Mouse (Mus musculus) layer of hippocampus, adult 2 months (tissue): ENCODE data around the gene Ndufs3. TPM values are rescaled to one million over a fixed set of nuclear protein-coding genes. Genes with fewer than 3 reads are reported as not detected.

Experiments used
- DNase-seq, 2 experiments: peaks; one replicate each; pipeline ENCODE4 v3.0.0; 2022; ENCODE audit warnings: low spot score in 2 of 2
- H3K27ac ChIP-seq: fragments of 200-600 bp; 2 replicates; pipeline ENCODE4 v1.8.1; 2022
- H3K4me3 ChIP-seq: fragments of 200-600 bp; 2 replicates; pipeline ENCODE4 v1.8.1; 2022; ENCODE audit warnings: mild to moderate bottlenecking
- CTCF ChIP-seq: fragments of 200-600 bp; conservative IDR thresholded peaks from 2 replicates; pipeline ENCODE4 v1.8.1; 2022; ENCODE audit warnings: antibody characterized with exemption, mild to moderate bottlenecking, moderate library complexity
- total RNA-seq, 2 experiments: library from RNA; stranded (reverse); gene quantifications; 2 replicates each; pipeline ENCODE4 v1.2.3; 2021

Ndufs3 gene
- total RNA-seq, 2 experiments from 2014 or later: 224 to 255 TPM

DNA sequence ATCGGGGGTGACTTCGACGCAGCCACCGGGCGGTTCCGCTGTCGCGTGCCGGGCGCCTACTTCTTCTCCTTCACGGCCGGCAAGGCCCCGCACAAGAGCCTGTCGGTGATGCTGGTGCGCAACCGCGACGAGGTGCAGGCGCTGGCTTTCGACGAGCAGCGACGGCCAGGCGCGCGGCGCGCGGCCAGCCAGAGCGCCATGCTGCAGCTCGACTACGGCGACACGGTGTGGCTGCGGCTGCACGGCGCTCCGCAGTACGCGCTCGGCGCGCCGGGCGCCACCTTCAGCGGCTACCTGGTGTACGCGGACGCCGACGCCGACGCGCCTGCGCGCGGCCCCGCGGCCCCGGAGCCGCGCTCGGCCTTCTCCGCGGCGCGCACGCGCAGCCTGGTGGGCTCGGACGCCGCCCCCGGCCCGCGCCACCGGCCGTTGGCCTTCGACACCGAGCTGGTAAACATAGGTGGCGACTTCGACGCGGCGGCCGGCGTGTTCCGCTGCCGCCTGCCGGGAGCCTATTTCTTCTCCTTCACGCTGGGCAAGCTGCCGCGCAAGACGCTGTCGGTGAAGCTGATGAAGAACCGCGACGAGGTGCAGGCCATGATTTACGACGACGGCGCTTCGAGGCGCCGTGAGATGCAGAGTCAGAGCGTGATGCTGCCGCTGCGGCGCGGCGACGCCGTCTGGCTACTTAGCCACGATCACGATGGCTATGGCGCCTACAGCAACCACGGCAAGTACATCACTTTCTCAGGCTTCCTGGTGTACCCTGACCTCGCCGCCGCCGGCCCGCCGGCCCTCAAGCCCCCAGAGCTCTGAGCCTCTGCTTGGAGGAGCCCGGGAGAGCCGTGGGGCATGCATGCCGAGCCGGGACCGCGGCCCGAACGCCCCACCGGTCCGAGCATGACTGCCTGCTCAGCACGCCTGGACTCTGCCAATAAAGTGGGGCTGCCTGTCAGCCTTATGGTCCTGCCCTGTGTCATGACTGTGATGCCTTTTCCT, 14.8 kb downstream of the Ndufs3 start:
- Histone ChIP-seq H3K27ac (peak overlapping the region; percentile 80), H3K4me3 (peak overlapping the region; percentile 50)
- no peak for DNase-seq
- TF ChIP-seq CTCF: no peak

DNA sequence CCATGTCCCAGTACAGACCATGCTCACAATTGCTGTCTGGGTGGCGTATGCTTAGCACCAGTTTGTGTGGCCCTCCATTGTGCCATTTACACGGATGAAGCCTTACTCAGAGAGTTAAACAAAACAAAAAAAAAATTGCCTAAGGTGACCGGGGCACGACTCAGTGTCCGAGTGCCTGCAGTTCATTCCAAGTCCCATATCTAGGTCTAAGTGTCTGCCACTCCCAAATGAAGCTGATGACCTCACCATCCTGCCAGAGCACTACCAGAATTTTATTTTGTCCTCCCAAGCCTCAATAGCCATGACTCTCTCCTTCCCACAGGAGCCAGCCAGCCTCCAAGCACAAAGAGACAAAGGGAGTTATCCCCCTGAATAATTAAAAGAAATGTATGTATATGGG, 17.0 kb downstream of the Ndufs3 start:
- peak overlapping the region; percentile 72 for H3K4me3 ChIP-seq
- no peak for TF ChIP-seq CTCF
- DNase-seq: no peak
- peak overlapping the region; percentile 97 for H3K27ac ChIP-seq

DNA sequence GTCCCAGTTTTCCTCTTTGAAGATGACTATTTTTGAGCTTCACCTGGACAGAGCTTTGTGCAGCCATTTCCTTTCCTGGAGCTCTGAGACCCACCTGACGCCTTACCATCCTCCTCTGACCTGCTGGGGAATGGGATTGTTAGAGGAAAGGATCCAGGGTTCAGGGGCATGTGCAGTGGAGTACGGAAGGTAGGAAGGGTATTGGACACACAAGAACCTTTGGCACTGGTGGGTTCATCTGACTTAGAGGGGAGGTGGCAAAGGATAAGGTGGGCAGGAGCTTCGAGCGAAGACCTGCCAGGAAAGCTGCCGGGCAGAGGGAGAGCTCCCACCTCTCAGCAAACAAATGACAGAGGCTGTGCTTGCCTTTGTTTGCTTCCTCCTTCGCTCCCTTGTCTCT, 18.2 kb downstream of the Ndufs3 start:
- no peak for DNase-seq
- Histone ChIP-seq H3K27ac (peak overlapping the region; percentile 97), H3K4me3 (peak overlapping the region; percentile 72)
- TF ChIP-seq CTCF: no peak

DNA sequence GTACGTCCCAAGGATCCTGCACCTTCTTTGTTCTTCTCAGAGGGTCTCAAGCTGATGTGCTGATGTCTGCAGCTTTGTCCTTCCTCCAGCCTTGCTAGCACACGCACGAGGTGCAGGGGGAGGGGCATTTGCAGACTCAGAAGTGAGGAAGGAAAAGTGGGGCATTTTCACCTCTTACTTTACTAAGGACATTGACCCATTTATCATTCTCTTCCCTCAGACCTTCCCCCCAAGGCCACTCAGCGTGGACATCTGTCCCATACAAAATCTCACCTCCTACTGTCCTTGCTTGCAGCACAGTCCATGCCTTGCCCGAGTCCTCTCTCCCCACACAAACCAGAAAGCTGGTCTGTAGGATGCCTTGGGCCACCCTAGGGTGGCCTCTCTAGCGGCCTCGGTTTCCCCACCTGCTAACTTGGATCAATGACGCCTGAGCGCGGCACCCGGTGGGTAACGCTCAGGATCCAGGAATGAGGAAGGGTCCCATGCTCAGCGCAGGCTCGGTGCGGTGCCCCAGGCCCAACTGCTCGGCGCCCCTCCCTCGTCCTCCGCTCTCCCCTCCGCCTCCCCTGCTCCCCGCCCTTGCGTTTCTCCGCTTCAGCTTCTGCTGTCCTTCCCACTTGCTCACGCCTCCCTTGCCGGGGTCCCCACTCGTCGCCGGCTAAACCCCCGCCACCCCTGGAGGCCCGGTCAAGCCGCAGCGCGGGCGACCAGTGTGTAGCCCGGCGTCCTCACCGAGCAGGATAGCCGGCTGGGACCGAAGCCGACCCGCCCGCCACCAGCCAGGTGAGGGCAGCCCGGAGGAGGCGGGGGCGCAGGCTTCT, 19.2 kb downstream of the Ndufs3 start, which contains the start of gene C1qtnf4:
Gene C1qtnf4 (plus strand): TSS at position 643 of the 824 bp plus-strand sequence.
- DNase-seq: peak in 1 of 2 experiments; percentile 58
- Histone ChIP-seq H3K4me3 (peak within 1 kb of the TSS; percentile 72), H3K27ac (peak within 1 kb of the TSS; percentile 97)
- TF ChIP-seq CTCF: no peak

DNA sequence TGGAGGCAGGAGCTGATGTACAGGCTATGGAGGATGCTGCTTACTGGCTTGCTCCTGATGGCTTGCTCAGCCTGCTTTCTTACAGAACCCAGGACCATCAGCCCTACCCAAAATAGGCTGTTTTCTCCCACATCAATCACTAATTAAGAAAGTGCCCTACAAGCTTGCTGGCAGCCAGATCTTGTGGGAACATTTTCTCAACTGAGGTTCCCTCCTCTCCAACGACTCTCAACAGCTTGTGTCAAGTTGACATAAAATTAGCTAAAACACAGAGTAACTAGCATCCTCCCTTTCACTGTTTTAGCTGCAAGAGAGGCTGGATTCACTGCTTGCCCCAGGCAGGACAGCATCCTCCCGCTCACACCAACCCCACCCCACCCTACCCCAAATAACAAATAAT, 22.8 kb downstream of the Ndufs3 start:
- no peak for TF ChIP-seq CTCF
- H3K27ac ChIP-seq: no peak overlapping the region
- no peak overlapping the region for H3K4me3 ChIP-seq
- no peak for DNase-seq

DNA sequence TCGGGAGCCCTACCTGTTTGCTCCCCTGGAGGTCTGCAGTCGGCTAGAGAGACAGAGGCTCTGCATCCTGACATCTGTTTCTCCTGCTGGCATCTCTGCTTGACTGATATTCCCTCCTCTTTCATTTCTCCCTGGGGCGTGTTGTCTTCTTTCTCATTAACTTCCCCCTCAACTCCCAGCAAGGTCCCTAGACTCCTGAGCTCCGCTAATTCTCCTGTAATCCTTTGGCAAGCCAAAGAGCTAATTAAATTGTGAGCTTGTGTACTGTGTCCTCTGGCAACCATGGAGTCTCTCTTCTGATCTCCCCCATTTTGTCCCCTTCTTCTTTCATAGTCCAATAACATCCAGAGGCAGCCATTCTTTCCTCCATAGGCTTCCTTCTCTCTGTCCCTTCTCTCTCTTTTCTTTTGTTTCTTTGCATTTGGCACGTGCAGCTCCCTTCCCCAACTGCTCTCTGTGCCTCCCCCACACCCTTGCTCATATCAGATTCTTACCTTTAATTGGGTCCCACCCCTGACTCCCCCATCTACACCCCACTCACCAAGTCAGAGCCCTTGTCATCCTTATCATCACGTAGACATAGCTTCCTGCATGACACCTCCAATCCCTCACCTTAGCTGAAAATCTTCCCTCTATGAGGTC, 24.4 kb downstream of the Ndufs3 start:
- no peak for DNase-seq
- no peak overlapping the region for H3K4me3 ChIP-seq
- TF ChIP-seq CTCF: no peak
- H3K27ac ChIP-seq: peak overlapping the region; percentile 61; the same call in 1 of the 2 replicates

DNA sequence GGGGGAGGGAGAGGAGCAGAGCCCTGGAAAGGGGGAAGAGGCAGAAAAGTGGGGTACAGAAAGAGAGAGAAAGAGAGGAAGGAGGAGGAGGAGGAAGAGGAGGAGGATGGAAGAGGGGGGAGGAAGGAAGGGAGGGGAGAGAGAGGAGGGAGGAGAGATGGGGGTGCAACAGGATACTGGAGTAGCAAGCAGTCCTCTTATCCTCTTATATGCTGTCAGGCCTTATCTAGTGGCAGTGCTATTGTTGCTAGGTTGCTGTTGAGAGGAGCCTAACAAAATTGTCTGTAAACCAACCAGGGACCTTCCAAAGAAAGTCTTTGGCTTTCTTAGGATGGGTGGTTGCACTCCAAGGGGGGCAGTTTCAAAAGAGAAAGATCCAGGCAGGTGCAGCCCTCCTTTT, 25.2 kb downstream of the Ndufs3 start:
- Histone ChIP-seq H3K4me3 (no peak overlapping the region), H3K27ac (peak overlapping the region; percentile 61; the same call in 1 of the 2 replicates)

DNA sequence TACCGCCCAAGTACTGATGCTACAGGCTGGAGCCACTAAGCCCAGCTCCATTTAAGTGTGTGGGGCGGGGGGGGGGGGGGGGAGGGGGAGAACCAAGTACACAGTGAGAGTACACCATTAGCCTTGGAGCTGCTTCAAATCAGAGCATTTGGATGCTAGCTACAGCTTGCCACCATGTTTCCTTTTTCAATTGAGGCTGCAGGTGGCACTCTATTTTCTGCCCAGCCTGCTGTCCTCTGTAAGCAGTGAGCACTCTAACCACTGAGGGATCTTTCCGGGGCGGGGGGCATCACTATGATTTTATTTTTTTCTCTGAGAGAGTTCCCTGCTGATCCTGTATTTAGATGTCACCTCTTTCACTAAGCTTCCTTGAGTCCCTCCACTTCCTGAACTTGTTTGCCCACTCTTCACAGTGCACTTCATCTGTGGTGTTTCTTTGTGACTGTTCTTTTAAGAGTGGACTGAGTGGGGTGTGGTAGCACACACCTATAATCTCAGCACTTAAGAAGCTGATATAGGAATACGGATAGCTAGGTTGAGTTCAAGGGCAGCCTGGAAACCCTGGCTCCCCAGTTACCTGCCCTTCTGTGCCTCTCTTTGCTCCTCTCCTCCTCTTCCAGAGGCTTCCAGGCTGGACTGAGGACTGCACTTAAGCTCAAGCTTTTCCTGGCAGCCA, 26.9 kb downstream of the Ndufs3 start:
- no peak overlapping the region for H3K4me3 ChIP-seq
- 0 out of 2 replicates have a peak, but pooled peaks have one; percentile 6 for TF ChIP-seq CTCF
- peak overlapping the region; percentile 84 for H3K27ac ChIP-seq
- no peak for DNase-seq

More for the DNA sequence above, 25.2 kb downstream of the Ndufs3 start:
- no peak for TF ChIP-seq CTCF
- no peak for DNase-seq

DNA sequence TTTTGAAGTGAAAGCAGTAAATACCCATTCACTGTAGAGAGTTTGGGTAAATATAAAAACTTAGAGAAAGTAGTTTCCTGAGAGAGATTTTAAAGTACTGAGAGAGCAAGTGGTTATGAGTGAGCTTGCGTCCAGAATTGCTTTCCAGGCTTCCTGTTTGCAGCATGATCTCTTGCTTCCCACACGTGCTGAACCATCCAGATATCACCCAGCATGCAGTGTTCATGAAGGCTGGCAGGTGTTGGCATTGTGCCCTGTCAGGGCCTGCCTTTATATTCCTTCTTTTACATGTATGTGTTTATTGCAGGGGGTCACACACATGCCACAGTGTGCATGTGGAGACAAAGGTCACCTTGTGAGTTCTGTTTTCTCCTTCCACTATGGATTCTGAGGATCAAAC, 29.4 kb downstream of the Ndufs3 start:
- no peak for DNase-seq
- H3K27ac ChIP-seq: peak overlapping the region; percentile 84
- no peak overlapping the region for H3K4me3 ChIP-seq
- TF ChIP-seq CTCF: no peak

DNA sequence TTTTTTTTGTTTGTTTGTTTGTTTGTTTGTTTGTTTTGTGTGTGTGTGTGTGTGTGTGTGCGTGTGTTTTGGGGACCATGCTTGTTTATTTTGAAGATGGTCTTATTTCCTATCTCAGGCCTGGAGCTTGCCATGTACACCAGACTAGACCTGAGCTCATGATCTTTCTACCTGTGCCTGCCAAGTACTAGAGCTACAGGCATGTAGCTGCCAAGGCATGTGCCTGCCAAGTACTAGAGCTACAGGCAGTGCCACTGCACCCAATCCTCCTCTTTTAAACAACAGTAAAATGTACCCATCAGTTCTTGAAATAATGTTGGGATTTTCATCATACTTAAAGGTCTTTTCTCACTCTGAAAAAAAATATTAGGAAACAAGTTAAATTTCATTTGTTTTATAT, 30.6 kb downstream of the Ndufs3 start:
- H3K4me3 ChIP-seq: no peak overlapping the region
- no peak for TF ChIP-seq CTCF
- no peak for DNase-seq
- peak overlapping the region; percentile 84 for H3K27ac ChIP-seq

DNA sequence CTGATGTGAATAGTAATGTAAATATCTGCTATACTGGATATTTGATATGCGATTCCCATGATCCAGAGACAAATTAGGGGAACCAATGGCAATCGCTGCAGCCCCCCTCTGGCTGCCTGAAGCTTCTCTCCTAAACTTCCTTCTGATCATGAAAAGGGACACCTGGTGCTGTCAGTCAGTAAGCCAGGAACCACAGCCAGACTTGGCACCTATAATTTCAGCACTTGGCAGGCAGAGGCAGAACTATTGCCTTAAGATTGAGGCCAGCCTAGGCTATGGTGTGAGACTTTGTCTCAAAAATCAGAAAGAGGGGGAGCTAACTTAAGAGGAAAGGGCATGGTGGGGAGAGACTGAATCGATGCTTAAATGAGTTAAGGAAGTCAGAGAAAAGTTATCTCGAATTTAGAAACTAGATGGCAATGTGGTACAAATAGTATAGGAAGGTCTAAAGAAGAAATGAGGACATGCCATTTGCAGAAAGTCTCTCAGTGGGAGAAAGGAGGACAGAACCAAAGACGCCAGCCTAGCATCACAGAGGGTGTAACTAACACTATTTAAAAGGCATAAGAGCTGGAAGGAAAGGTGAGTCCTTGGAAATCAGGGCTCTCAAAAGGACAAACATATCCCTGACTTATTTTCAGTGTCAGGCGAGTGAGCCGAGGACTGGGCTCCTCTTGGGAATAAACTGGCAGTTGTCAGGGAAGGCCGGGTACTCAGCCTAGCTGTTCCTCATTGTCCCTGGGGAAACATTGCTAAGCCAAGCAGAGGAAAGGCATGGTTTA, 33.3 kb downstream of the Ndufs3 start:
- peak overlapping the region; percentile 92 for H3K27ac ChIP-seq
- DNase-seq: no peak

More for the DNA sequence above, 33.3 kb downstream of the Ndufs3 start:
- H3K4me3 ChIP-seq: no peak overlapping the region
- TF ChIP-seq CTCF: no peak
